Mouse (Mus musculus) kidney, embryonic 14.5 days (tissue): Measurements from ENCODE around the gene Lpp. TPM values are rescaled to one million over a fixed set of nuclear protein-coding genes. Genes with fewer than 3 reads are reported as not detected.

Source experiments
- ATAC-seq: fragments of 200-750 bp; cut with Nextera tagmentation; 2 replicates; pipeline ENCODE4 v1.8.0; 2017; ENCODE audit warnings: moderate number of reproducible peaks, mild to moderate bottlenecking, moderate TSS enrichment, moderate library complexity; ENCODE audit not compliant: low FRiP score, low TSS enrichment
- H3K27ac ChIP-seq: fragments of 300-500 bp; sonication (generic); 2 replicates; pipeline ENCODE4 v1.5.1; 2014; ENCODE audit warnings: low read depth, mild to moderate bottlenecking, low read length, moderate library complexity, mixed read lengths
- H3K27me3 ChIP-seq: fragments of 300-500 bp; sonication (generic); 2 replicates; pipeline ENCODE4 v1.6.1; 2014; ENCODE audit warnings: mild to moderate bottlenecking, low read length; ENCODE audit not compliant: control insufficient read depth, insufficient read depth
- H3K36me3 ChIP-seq: fragments of 300-500 bp; sonication (generic); 2 replicates; pipeline ENCODE4 v1.6.1; 2014; ENCODE audit warnings: low read length, mixed read lengths; ENCODE audit not compliant: control insufficient read depth, insufficient read depth
- H3K4me1 ChIP-seq: fragments of 300-500 bp; sonication (generic); 2 replicates; pipeline ENCODE4 v1.6.1; 2014; ENCODE audit warnings: low read length, mixed read lengths; ENCODE audit not compliant: control insufficient read depth, insufficient read depth
- H3K4me2 ChIP-seq: fragments of 300-500 bp; sonication (generic); replicated peaks from 2 replicates; pipeline ENCODE4 v1.6.1; 2014; ENCODE audit warnings: low read depth, mild to moderate bottlenecking, low read length
- H3K4me3 ChIP-seq: fragments of 300-500 bp; sonication (generic); 2 replicates; pipeline ENCODE4 v1.5.1; 2014; ENCODE audit warnings: mild to moderate bottlenecking, low read length
- H3K9ac ChIP-seq: fragments of 300-500 bp; sonication (generic); 2 replicates; pipeline ENCODE4 v1.6.1; 2014; ENCODE audit warnings: low read depth, mild to moderate bottlenecking, low read length, moderate library complexity
- H3K9me3 ChIP-seq: fragments of 300-500 bp; sonication (generic); 2 replicates; pipeline ENCODE4 v1.6.1; 2016; ENCODE audit warnings: low read length; ENCODE audit not compliant: control insufficient read depth
- WGBS: fragments of 180-500 bp; shearing (Covaris S2); extraction: QIAGEN DNeasy Blood & Tissue Kit; methylation state at CpG from one replicate; pipeline ENCODE4 v1.1.7; 2014; 5-methylcytosine and 5-hydroxymethylcytosine counted together
- polyA plus RNA-seq: library from polyadenylated mRNA; unstranded; fragments of >200 nt; fragmentation: Nextera tagmentation; extraction: Ambion mirVana; gene quantifications from 2 replicates; pipeline ENCODE4 v1.2.1, GENCODE M21; 2014

Lpp gene
- polyA plus RNA-seq, 1 experiment from 2014 or later = 49.2 TPM

GRCm38 (mm10) chr16:24598567-24598966 lies 205.3 kb downstream of the Lpp start:
- Histone ChIP-seq H3K36me3 (no peaks in the 10 kb centered on the region), H3K9me3 (no peaks in the 10 kb centered on the region), H3K4me1 (no peaks in the 10 kb centered on the region), H3K27ac (no peak overlapping the region), H3K27me3 (no peaks in the 10 kb centered on the region), H3K9ac (no peak overlapping the region), H3K4me2 (no peak overlapping the region), H3K4me3 (no peak overlapping the region)
- 64% methylated on average over 7 of the region's 7 CpGs for WGBS
- no peak for ATAC-seq

- Histone ChIP-seq H3K27ac (no peak overlapping the region), H3K9me3 (no peaks in the 10 kb centered on the region), H3K4me2 (no peak overlapping the region), H3K4me3 (no peak overlapping the region), H3K9ac (no peak overlapping the region), H3K4me1 (no peaks in the 10 kb centered on the region), H3K36me3 (no peaks in the 10 kb centered on the region), H3K27me3 (no peaks in the 10 kb centered on the region)
- no peak for ATAC-seq
- WGBS = 74% methylated on average over 7 of the region's 7 CpGs
These were observed 206.5 kb downstream of the Lpp start for GRCm38 (mm10) chr16:24599766-24600165.

- H3K4me1 ChIP-seq = no peaks in the 10 kb centered on the region
- 84% methylated on average over 14 of the region's 14 CpGs for WGBS
- H3K4me3 ChIP-seq = no peak overlapping the region
- H3K4me2 ChIP-seq = no peak overlapping the region
- no peaks in the 10 kb centered on the region for H3K36me3 ChIP-seq
- H3K27ac ChIP-seq = no peak overlapping the region
- H3K9ac ChIP-seq = no peak overlapping the region
- no peaks in the 10 kb centered on the region for H3K27me3 ChIP-seq
- ATAC-seq = no peak
- no peaks in the 10 kb centered on the region for H3K9me3 ChIP-seq
These were observed 207.1 kb downstream of the Lpp start for GRCm38 (mm10) chr16:24600260-24600948.

- no peak for ATAC-seq
- H3K4me3 ChIP-seq = no peak overlapping the region
- no peaks in the 10 kb centered on the region for H3K36me3 ChIP-seq
- H3K27me3 ChIP-seq = no peaks in the 10 kb centered on the region
- peaks cover 3% of the 10 kb centered on the region; the same call in 1 of the 2 replicates for H3K4me1 ChIP-seq
- no peak overlapping the region for H3K4me2 ChIP-seq
- H3K27ac ChIP-seq = no peak overlapping the region
- 91% methylated on average over 4 of the region's 4 CpGs for WGBS
- H3K9me3 ChIP-seq = no peaks in the 10 kb centered on the region
- H3K9ac ChIP-seq = no peak overlapping the region
These were observed 210.0 kb downstream of the Lpp start for GRCm38 (mm10) chr16:24603342-24603741.

- H3K36me3 ChIP-seq = no peaks in the 10 kb centered on the region
- no peaks in the 10 kb centered on the region for H3K27me3 ChIP-seq
- no peak overlapping the region for H3K4me2 ChIP-seq
- H3K4me1 ChIP-seq = peaks cover 3% of the 10 kb centered on the region; the same call in 1 of the 2 replicates
- H3K9ac ChIP-seq = no peak overlapping the region
- ATAC-seq = no peak
- no peaks in the 10 kb centered on the region for H3K9me3 ChIP-seq
- no peak overlapping the region for H3K27ac ChIP-seq
- 76% methylated on average over 8 of the region's 8 CpGs for WGBS
- no peak overlapping the region for H3K4me3 ChIP-seq
These were observed 214.7 kb downstream of the Lpp start for GRCm38 (mm10) chr16:24607896-24608457.

GRCm38 (mm10) chr16:24619458-24619857 lies 226.2 kb downstream of the Lpp start:
- H3K9ac ChIP-seq = no peak overlapping the region
- 87% methylated on average over 6 of the region's 6 CpGs for WGBS
- H3K27ac ChIP-seq = no peak overlapping the region
- no peaks in the 10 kb centered on the region for H3K4me1 ChIP-seq
- ATAC-seq = no peak
- no peak overlapping the region for H3K4me3 ChIP-seq
- H3K27me3 ChIP-seq = no peaks in the 10 kb centered on the region
- no peak overlapping the region for H3K4me2 ChIP-seq
- no peaks in the 10 kb centered on the region for H3K36me3 ChIP-seq
- no peaks in the 10 kb centered on the region for H3K9me3 ChIP-seq

- Histone ChIP-seq H3K36me3 (no peaks in the 10 kb centered on the region), H3K4me3 (no peak overlapping the region), H3K4me1 (no peaks in the 10 kb centered on the region), H3K9me3 (no peaks in the 10 kb centered on the region), H3K27ac (no peak overlapping the region), H3K4me2 (no peak overlapping the region), H3K27me3 (no peaks in the 10 kb centered on the region), H3K9ac (no peak overlapping the region)
- WGBS = 87% methylated on average over 3 of the region's 3 CpGs
- ATAC-seq = no peak
These were observed 226.7 kb downstream of the Lpp start for GRCm38 (mm10) chr16:24620021-24620420.

GRCm38 (mm10) chr16:24622226-24623194 lies 229.2 kb downstream of the Lpp start:
- no peaks in the 10 kb centered on the region for H3K36me3 ChIP-seq
- no peaks in the 10 kb centered on the region for H3K9me3 ChIP-seq
- WGBS = 75% methylated on average over 3 of the region's 3 CpGs
- H3K9ac ChIP-seq = no peak overlapping the region
- H3K27me3 ChIP-seq = no peaks in the 10 kb centered on the region
- no peak overlapping the region for H3K4me3 ChIP-seq
- H3K27ac ChIP-seq = no peak overlapping the region
- H3K4me1 ChIP-seq = no peaks in the 10 kb centered on the region
- H3K4me2 ChIP-seq = no peak overlapping the region
- ATAC-seq = no peak

- Histone ChIP-seq H3K36me3 (no peaks in the 10 kb centered on the region), H3K9me3 (no peaks in the 10 kb centered on the region), H3K9ac (no peak overlapping the region), H3K27ac (no peak overlapping the region), H3K27me3 (no peaks in the 10 kb centered on the region), H3K4me1 (no peaks in the 10 kb centered on the region), H3K4me3 (no peak overlapping the region), H3K4me2 (no peak overlapping the region)
- ATAC-seq = no peak
- 72% methylated on average over 5 of the region's 5 CpGs for WGBS
These were observed 231.0 kb downstream of the Lpp start for GRCm38 (mm10) chr16:24624335-24624734.
